Mouse (Mus musculus): ENCODE results near the gene Gadd45g. TPM values are rescaled to one million over a fixed set of nuclear protein-coding genes. Genes with fewer than 3 reads are reported as not detected.

Gadd45g gene
- polyA plus RNA-seq, 1 experiment from 2014 or later = 169 TPM

DNA sequence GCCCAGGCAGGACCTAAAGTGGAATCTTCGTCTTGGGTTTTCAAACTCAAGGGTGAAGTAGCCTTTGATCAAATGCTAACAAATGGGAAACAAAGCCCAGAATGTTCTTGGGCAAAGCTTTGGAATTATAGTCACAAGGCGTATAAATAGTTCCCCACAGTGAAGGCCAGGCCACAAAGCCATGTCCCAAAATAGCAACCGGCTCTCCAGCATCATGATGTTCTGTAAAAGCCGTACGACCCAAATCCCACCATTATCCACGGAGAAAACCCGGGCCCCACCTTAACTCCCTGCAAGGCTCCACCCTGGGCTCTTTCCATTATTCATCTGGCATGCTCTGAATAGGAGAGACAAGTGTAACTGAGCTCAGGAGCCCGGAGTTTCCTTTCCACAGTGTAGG, 32.3 kb downstream of the Gadd45g start:
- Histone ChIP-seq H3K9me3 (ENCODE audit: control insufficient read depth, low read length) (no peaks in the 10 kb centered on the region), H3K36me3 (ENCODE audit: control insufficient read depth, insufficient read depth, low read length) (no peaks in the 10 kb centered on the region), H3K27ac (ENCODE audit: low read depth, low read length) (no peak overlapping the region), H3K4me1 (replicated peaks; ENCODE audit: control insufficient read depth, insufficient read depth, low read length) (no peaks in the 10 kb centered on the region), H3K27me3 (ENCODE audit: control insufficient read depth, insufficient read depth, low read length) (no peaks in the 10 kb centered on the region), H3K4me3 (ENCODE audit: low read depth, low read length) (no peak overlapping the region), H3K4me2 (ENCODE audit: low read depth, low read length, severe bottlenecking) (no peak overlapping the region), H3K9ac (ENCODE audit: low read length) (no peak overlapping the region)
- DNase-seq (ENCODE audit: low spot score) (no peak), ATAC-seq (replicated peaks; ENCODE audit: low FRiP score) (no peak)
- 37% methylated on average over 8 of the region's 8 CpGs for WGBS

- 0 out of 2 replicates have a peak, but pooled peaks cover 2% of the 10 kb centered on the region for H3K4me1 ChIP-seq (replicated peaks; ENCODE audit: control insufficient read depth, insufficient read depth, low read length)
- H3K27ac ChIP-seq (ENCODE audit: low read depth, low read length) = no peak overlapping the region
- DNase-seq (ENCODE audit: low spot score) = no peak
- no peaks in the 10 kb centered on the region for H3K27me3 ChIP-seq (ENCODE audit: control insufficient read depth, insufficient read depth, low read length)
- H3K4me3 ChIP-seq (ENCODE audit: low read depth, low read length) = no peak overlapping the region
- no peaks in the 10 kb centered on the region for H3K9me3 ChIP-seq (ENCODE audit: control insufficient read depth, low read length)
- ATAC-seq (replicated peaks; ENCODE audit: low FRiP score) = no peak
- no peak overlapping the region for H3K9ac ChIP-seq (ENCODE audit: low read length)
- WGBS = 85% methylated on average over 3 of the region's 3 CpGs
- no peak overlapping the region for H3K4me2 ChIP-seq (ENCODE audit: low read depth, low read length, severe bottlenecking)
- H3K36me3 ChIP-seq (ENCODE audit: control insufficient read depth, insufficient read depth, low read length) = no peaks in the 10 kb centered on the region
Observed at GRCm38 (mm10) chr13:51879571-51879970, 33.1 kb downstream of the Gadd45g start.

DNA sequence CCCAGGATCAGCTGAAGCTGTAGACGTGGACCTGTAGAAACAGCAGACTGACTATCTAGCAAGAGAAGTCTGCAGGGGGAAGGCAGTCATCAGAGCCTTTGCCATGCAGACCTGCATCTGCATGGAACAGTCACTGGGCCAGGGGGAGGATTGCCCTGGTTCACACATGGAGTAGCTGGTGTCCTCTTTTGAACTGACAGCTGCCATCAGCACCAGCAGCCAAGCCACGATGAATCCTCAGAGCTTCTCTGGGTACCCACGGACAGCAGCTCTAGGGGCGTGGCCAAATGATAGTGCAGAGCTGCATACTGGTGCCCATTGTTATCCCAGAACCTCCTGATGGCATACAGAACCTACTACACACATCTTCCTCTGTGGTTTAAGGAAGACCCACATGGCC, 33.5 kb downstream of the Gadd45g start:
- WGBS = 83% methylated on average over 4 of the region's 4 CpGs
- Histone ChIP-seq H3K27ac (ENCODE audit: low read depth, low read length) (no peak overlapping the region), H3K9ac (ENCODE audit: low read length) (no peak overlapping the region), H3K27me3 (ENCODE audit: control insufficient read depth, insufficient read depth, low read length) (no peaks in the 10 kb centered on the region), H3K4me2 (ENCODE audit: low read depth, low read length, severe bottlenecking) (no peak overlapping the region), H3K4me1 (replicated peaks; ENCODE audit: control insufficient read depth, insufficient read depth, low read length) (0 out of 2 replicates have a peak, but pooled peaks cover 2% of the 10 kb centered on the region), H3K4me3 (ENCODE audit: low read depth, low read length) (no peak overlapping the region), H3K9me3 (ENCODE audit: control insufficient read depth, low read length) (no peaks in the 10 kb centered on the region), H3K36me3 (ENCODE audit: control insufficient read depth, insufficient read depth, low read length) (no peaks in the 10 kb centered on the region)
- DNase-seq (ENCODE audit: low spot score) = no peak
- no peak for ATAC-seq (replicated peaks; ENCODE audit: low FRiP score)

GRCm38 (mm10) chr13:51881271-51882128, 35.0 kb downstream of the Gadd45g start:
- H3K4me3 ChIP-seq (ENCODE audit: low read depth, low read length) = no peak overlapping the region
- WGBS = 76% methylated on average over 11 of the region's 11 CpGs
- no peak overlapping the region for H3K4me2 ChIP-seq (ENCODE audit: low read depth, low read length, severe bottlenecking)
- 0 out of 2 replicates have a peak, but pooled peaks cover 2% of the 10 kb centered on the region for H3K4me1 ChIP-seq (replicated peaks; ENCODE audit: control insufficient read depth, insufficient read depth, low read length)
- ATAC-seq (replicated peaks; ENCODE audit: low FRiP score) (no peak), DNase-seq (ENCODE audit: low spot score) (no peak)
- no peak overlapping the region for H3K27ac ChIP-seq (ENCODE audit: low read depth, low read length)
- H3K9ac ChIP-seq (ENCODE audit: low read length) = no peak overlapping the region
- no peaks in the 10 kb centered on the region for H3K36me3 ChIP-seq (ENCODE audit: control insufficient read depth, insufficient read depth, low read length)
- no peaks in the 10 kb centered on the region for H3K9me3 ChIP-seq (ENCODE audit: control insufficient read depth, low read length)
- H3K27me3 ChIP-seq (ENCODE audit: control insufficient read depth, insufficient read depth, low read length) = no peaks in the 10 kb centered on the region

DNA sequence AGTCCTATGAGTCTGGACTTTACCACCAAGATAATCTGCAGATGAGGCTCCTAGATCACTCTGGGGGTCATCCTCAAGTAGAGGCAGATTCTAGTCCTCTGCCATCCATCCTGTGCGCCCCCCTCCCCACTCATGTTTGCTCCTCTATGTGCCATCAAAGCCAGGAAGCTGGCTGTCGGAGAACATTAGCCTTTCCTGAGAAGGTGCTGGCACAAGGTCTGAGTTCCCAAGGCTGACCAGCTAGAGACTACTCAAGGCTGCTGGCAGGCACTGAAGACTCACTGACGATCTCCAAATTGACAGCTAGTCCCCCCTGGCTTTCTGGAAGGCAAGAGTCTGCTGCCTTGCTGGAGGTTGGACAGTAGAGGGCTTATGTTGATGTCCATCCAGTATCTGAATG, 35.7 kb downstream of the Gadd45g start:
- DNase-seq (ENCODE audit: low spot score) (no peak), ATAC-seq (replicated peaks; ENCODE audit: low FRiP score) (no peak)
- Histone ChIP-seq H3K4me1 (replicated peaks; ENCODE audit: control insufficient read depth, insufficient read depth, low read length) (0 out of 2 replicates have a peak, but pooled peaks cover 2% of the 10 kb centered on the region), H3K9me3 (ENCODE audit: control insufficient read depth, low read length) (no peaks in the 10 kb centered on the region), H3K4me3 (ENCODE audit: low read depth, low read length) (no peak overlapping the region), H3K4me2 (ENCODE audit: low read depth, low read length, severe bottlenecking) (no peak overlapping the region), H3K27me3 (ENCODE audit: control insufficient read depth, insufficient read depth, low read length) (no peaks in the 10 kb centered on the region), H3K27ac (ENCODE audit: low read depth, low read length) (no peak overlapping the region), H3K9ac (ENCODE audit: low read length) (no peak overlapping the region), H3K36me3 (ENCODE audit: control insufficient read depth, insufficient read depth, low read length) (no peaks in the 10 kb centered on the region)
- 89% methylated on average over 3 of the region's 3 CpGs for WGBS

DNA sequence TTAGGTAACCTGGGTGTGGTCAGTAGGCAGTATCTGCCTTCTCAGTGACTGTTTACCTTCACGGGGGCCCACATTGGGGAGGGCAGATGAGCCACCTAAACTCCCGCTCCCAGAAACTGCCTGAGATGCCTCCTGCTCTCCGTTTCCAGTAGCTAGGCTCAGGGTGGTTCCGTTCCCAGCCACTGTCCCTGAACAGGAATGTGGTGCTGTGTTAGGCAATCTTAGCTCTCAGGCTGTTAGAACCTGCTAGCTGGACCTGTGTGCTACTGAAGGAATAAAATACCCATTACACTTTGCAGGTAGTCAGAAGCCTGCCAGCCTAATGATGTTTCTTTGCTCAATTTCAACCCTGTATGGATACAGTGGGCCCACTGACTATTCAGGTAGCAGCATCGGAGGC, 37.8 kb downstream of the Gadd45g start:
- Histone ChIP-seq H3K4me1 (replicated peaks; ENCODE audit: control insufficient read depth, insufficient read depth, low read length) (0 out of 2 replicates have a peak, but pooled peaks cover 2% of the 10 kb centered on the region), H3K36me3 (ENCODE audit: control insufficient read depth, insufficient read depth, low read length) (no peaks in the 10 kb centered on the region), H3K9ac (ENCODE audit: low read length) (no peak overlapping the region), H3K9me3 (ENCODE audit: control insufficient read depth, low read length) (no peaks in the 10 kb centered on the region), H3K4me3 (ENCODE audit: low read depth, low read length) (no peak overlapping the region), H3K27me3 (ENCODE audit: control insufficient read depth, insufficient read depth, low read length) (no peaks in the 10 kb centered on the region), H3K4me2 (ENCODE audit: low read depth, low read length, severe bottlenecking) (no peak overlapping the region), H3K27ac (ENCODE audit: low read depth, low read length) (no peak overlapping the region)
- no peak for ATAC-seq (replicated peaks; ENCODE audit: low FRiP score)
- DNase-seq (ENCODE audit: low spot score) = no peak
- 68% methylated on average over 5 of the region's 5 CpGs for WGBS

GRCm38 (mm10) chr13:51885594-51885993, 39.1 kb downstream of the Gadd45g start:
- 0 out of 2 replicates have a peak, but pooled peaks cover 2% of the 10 kb centered on the region for H3K4me1 ChIP-seq (replicated peaks; ENCODE audit: control insufficient read depth, insufficient read depth, low read length)
- H3K4me3 ChIP-seq (ENCODE audit: low read depth, low read length) = no peak overlapping the region
- ATAC-seq (replicated peaks; ENCODE audit: low FRiP score) (no peak), DNase-seq (ENCODE audit: low spot score) (no peak)
- H3K36me3 ChIP-seq (ENCODE audit: control insufficient read depth, insufficient read depth, low read length) = no peaks in the 10 kb centered on the region
- H3K9me3 ChIP-seq (ENCODE audit: control insufficient read depth, low read length) = no peaks in the 10 kb centered on the region
- no peaks in the 10 kb centered on the region for H3K27me3 ChIP-seq (ENCODE audit: control insufficient read depth, insufficient read depth, low read length)
- no peak overlapping the region for H3K4me2 ChIP-seq (ENCODE audit: low read depth, low read length, severe bottlenecking)
- H3K9ac ChIP-seq (ENCODE audit: low read length) = no peak overlapping the region
- WGBS = 94% methylated on average over 10 of the region's 10 CpGs
- no peak overlapping the region for H3K27ac ChIP-seq (ENCODE audit: low read depth, low read length)

DNA sequence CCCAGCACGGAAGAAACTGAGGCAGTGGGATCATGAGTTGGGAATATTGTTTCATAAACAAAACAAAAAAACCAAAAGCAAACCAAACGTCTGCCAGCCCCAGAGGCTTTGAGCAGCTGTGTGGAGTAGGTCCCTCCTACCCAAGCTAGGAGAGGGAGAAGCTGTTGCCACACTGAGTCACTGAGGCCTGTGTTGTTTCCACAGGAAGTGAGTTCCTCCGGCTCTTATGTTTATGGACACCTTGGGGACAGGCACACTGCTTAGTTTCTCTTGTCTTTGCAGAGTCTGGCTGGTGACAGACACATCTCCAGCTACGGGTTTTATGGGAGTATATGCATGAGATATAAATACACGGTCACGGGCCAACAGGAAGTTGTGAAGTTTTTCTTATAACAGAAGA, 39.6 kb downstream of the Gadd45g start:
- Histone ChIP-seq H3K4me3 (ENCODE audit: low read depth, low read length) (no peak overlapping the region), H3K27ac (ENCODE audit: low read depth, low read length) (no peak overlapping the region), H3K9me3 (ENCODE audit: control insufficient read depth, low read length) (no peaks in the 10 kb centered on the region), H3K36me3 (ENCODE audit: control insufficient read depth, insufficient read depth, low read length) (no peaks in the 10 kb centered on the region), H3K9ac (ENCODE audit: low read length) (no peak overlapping the region), H3K4me1 (replicated peaks; ENCODE audit: control insufficient read depth, insufficient read depth, low read length) (0 out of 2 replicates have a peak, but pooled peaks cover 2% of the 10 kb centered on the region), H3K27me3 (ENCODE audit: control insufficient read depth, insufficient read depth, low read length) (no peaks in the 10 kb centered on the region), H3K4me2 (ENCODE audit: low read depth, low read length, severe bottlenecking) (no peak overlapping the region)
- 88% methylated on average over 6 of the region's 6 CpGs for WGBS
- no peak for ATAC-seq (replicated peaks; ENCODE audit: low FRiP score)
- no peak for DNase-seq (ENCODE audit: low spot score)

DNA sequence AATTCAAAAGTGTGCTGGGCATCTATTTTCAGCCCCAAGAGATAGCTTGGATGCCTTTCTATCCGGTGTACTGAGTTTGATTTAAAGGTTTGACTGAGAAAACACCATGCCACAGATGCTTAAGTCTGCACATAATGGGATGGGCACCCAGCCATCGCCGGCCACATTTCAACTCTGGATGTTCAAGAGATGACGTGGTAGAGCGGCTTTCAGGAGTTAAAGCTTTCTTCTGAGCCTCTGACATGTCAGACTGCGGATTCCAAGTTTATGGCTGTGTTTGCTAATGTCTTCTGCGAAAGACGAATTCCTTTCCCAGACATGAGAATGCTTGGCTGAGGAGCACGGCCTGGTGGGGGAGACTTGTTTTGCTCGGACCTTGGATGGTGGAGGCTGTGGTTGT, 40.2 kb downstream of the Gadd45g start:
- Histone ChIP-seq H3K27ac (ENCODE audit: low read depth, low read length) (no peak overlapping the region), H3K4me3 (ENCODE audit: low read depth, low read length) (no peak overlapping the region), H3K36me3 (ENCODE audit: control insufficient read depth, insufficient read depth, low read length) (no peaks in the 10 kb centered on the region), H3K4me1 (replicated peaks; ENCODE audit: control insufficient read depth, insufficient read depth, low read length) (0 out of 2 replicates have a peak, but pooled peaks cover 2% of the 10 kb centered on the region), H3K4me2 (ENCODE audit: low read depth, low read length, severe bottlenecking) (no peak overlapping the region), H3K9me3 (ENCODE audit: control insufficient read depth, low read length) (no peaks in the 10 kb centered on the region), H3K9ac (ENCODE audit: low read length) (no peak overlapping the region), H3K27me3 (ENCODE audit: control insufficient read depth, insufficient read depth, low read length) (no peaks in the 10 kb centered on the region)
- DNase-seq (ENCODE audit: low spot score) = no peak
- 92% methylated on average over 10 of the region's 10 CpGs for WGBS
- no peak for ATAC-seq (replicated peaks; ENCODE audit: low FRiP score)
